Comparison of ENCODE assay signal across 8 mouse cellular contexts in genomic region chr9:87843898-87844297, GRCm38 (mm10).
DNase-seq lines count a peak whose midpoint lies in the region; ATAC-seq and TF ChIP-seq lines count a peak whose summit lies in the region.

No protein-coding gene starts in this region.

- peaks cover 1% of the 10 kb centered on the region; the same call in 1 of the 2 replicates for H3K4me1 ChIP-seq in heart, adult 2 months (ENCODE audit: control insufficient read depth, insufficient read depth, low read length)
- peaks cover 2% of the 10 kb centered on the region; the same call in 1 of the 2 replicates for H3K4me1 ChIP-seq in lung, embryonic 16.5 days (replicated peaks; ENCODE audit: control insufficient read depth, insufficient read depth, low read length)
- no peaks in the 10 kb centered on the region for H3K4me1 ChIP-seq in midbrain, embryonic 15.5 days

- H3K4me3 ChIP-seq in heart, adult 2 months, result no peak overlapping the region
- no peak overlapping the region for H3K4me3 ChIP-seq in lung, embryonic 16.5 days (ENCODE audit: low read length)
- H3K4me3 ChIP-seq in midbrain, embryonic 15.5 days, result no peak overlapping the region

- intact Hi-C loops in heart, adult 2 months (cut with DNase I), result loop anchor here (10.0 kb wide), 2 partner anchors 109 to 241 kb away; partner anchors contain the start of gene Tbx18

- no peak overlapping the region for H3K4me2 ChIP-seq in lung, embryonic 16.5 days (ENCODE audit: low read depth, low read length)
- no peak overlapping the region for H3K4me2 ChIP-seq in midbrain, embryonic 15.5 days

- H3K27me3 ChIP-seq in heart, adult 2 months (ENCODE audit: control insufficient read depth, insufficient read depth, low read length), result 0 out of 2 replicates have a peak, but pooled peaks cover 1% of the 10 kb centered on the region
- H3K27me3 ChIP-seq in lung, embryonic 16.5 days (ENCODE audit: control insufficient read depth, insufficient read depth, low read depth, low read length), result no peaks in the 10 kb centered on the region
- no peaks in the 10 kb centered on the region for H3K27me3 ChIP-seq in midbrain, embryonic 15.5 days (replicated peaks)

- TF ChIP-seq CTCF in heart, adult 2 months (IDR thresholded peaks at IDR 0.05), result no peak

- no peak for TF ChIP-seq POLR2A in heart, adult 2 months (IDR thresholded peaks at IDR 0.05; ENCODE audit: insufficient read depth, low read depth, low read length)

- 0 out of 2 replicates have a peak, but pooled peaks have one; percentile 51 for TF ChIP-seq EP300 in heart, adult 2 months (IDR thresholded peaks at IDR 0.05; ENCODE audit: insufficient read depth, low read depth, low read length)

- 11% methylated on average over 6 of the region's 6 CpGs for WGBS in heart, adult 2 months
- WGBS in lung, embryonic 16.5 days, result 31% methylated on average over 6 of the region's 6 CpGs
- WGBS in midbrain, embryonic 15.5 days, result 67% methylated on average over 6 of the region's 6 CpGs

- ATAC-seq in lung, embryonic 16.5 days (ENCODE audit: low read depth), result peak; percentile 97
- ATAC-seq in midbrain, embryonic 15.5 days (replicated peaks), result no peak; the same call in 1 of the 2 replicates

- peak overlapping the region; percentile 42; the same call in 1 of the 2 replicates for H3K27ac ChIP-seq in heart, adult 2 months
- H3K27ac ChIP-seq in lung, embryonic 16.5 days (ENCODE audit: low read length), result no peak overlapping the region
- H3K27ac ChIP-seq in midbrain, embryonic 15.5 days, result no peak overlapping the region

- H3K36me3 ChIP-seq in heart, adult 2 months (ENCODE audit: control insufficient read depth, insufficient read depth, low read length), result no peaks in the 10 kb centered on the region
- H3K36me3 ChIP-seq in lung, embryonic 16.5 days (ENCODE audit: control insufficient read depth, insufficient read depth, low read length), result no peaks in the 10 kb centered on the region
- no peaks in the 10 kb centered on the region for H3K36me3 ChIP-seq in midbrain, embryonic 15.5 days (replicated peaks)

- DNase-seq in embryo, embryonic 10 days (ENCODE audit: low spot score), result peak; percentile 37
- no peak for DNase-seq in embryo, embryonic 9.5 days (ENCODE audit: extremely low spot score)
- peak; percentile 10 for DNase-seq in right cerebral cortex, postnatal 4 days
- no peak for DNase-seq in right cerebral cortex, postnatal 14 days
- peak; percentile 61 to 80 for DNase-seq in heart, adult 2 months
- DNase-seq in neural tube, embryonic 10.5 days (ENCODE audit: extremely low spot score, low spot score), result no peak

- H3K9me3 ChIP-seq in lung, embryonic 16.5 days (ENCODE audit: control insufficient read depth, low read length), result no peaks in the 10 kb centered on the region
- H3K9me3 ChIP-seq in midbrain, embryonic 15.5 days, result no peaks in the 10 kb centered on the region

- no peak overlapping the region for H3K9ac ChIP-seq in heart, adult 2 months (ENCODE audit: low read depth, low read length)
- H3K9ac ChIP-seq in lung, embryonic 16.5 days (ENCODE audit: low read length), result no peak overlapping the region
- H3K9ac ChIP-seq in midbrain, embryonic 15.5 days, result no peak overlapping the region

- H3K79me2 ChIP-seq in heart, adult 2 months (replicated peaks; ENCODE audit: control insufficient read depth, insufficient read depth, low read length), result no peaks in the 10 kb centered on the region

Comparison
In these comparisons a context has a peak if more than half of its experiments do, and no peak if none do; other contexts are left out.
1. DNase-seq: peak in embryo, embryonic 10 days (single experiment), right cerebral cortex, postnatal 4 days (single experiment) and heart, adult 2 months (2 of 2); none in embryo, embryonic 9.5 days (single experiment), right cerebral cortex, postnatal 14 days (single experiment) and neural tube, embryonic 10.5 days (single experiment).